Mouse (Mus musculus) right cerebral cortex, postnatal 36 days (tissue): Measurements from ENCODE around the gene Gm10277.

ENCODE experiments used
- DNase-seq, 2 experiments: peaks; one replicate each; pipeline ENCODE4 v3.0.0; 2022; ENCODE audit warnings: low spot score in 2 of 2, mixed read lengths in 1 of 2

Gene Gm10277

DNA sequence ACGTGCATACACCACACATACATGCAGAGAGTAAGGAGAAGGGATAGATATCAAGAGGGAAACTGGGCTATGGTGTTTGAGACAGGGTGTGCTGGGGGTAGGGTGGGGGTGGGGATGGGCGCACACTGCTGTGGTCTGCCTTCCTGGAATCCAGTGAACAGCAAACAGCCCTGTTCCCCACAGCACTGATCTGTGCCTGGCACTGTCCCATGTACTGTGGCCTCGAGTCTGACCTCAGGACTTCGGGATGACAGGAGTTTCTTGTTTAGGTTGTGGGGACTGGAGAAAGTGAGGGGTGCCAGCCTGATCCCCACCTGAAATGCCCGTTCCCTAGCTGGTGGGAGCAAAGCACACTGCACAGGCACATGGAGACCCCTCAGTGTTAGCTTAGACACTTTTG lies at the start of gene Gm10277:
Gene Gm10277 (minus strand): TSS at position 41 of the 400 bp plus-strand sequence.
- no peak for DNase-seq

DNA sequence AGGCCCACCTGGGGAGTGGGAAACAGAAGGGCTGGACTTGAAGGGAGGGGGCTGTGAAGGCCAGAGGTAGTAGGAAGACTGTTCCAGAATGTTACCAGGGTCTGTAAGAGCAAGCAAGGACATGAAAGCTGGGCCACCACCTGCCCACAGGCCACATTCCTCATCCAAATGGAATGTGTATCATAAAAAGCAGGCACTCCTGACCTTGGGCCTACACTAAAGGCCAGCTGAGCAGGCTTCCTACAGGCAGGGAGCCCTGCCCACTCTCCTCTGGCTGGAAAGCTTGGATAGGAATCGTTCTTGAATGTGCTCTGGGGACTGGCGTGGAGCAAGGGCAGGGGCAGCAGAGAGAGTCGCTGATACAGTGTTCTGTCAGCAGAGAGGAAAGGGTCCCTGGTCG lies 49.2 kb upstream of the Gm10277 start:
- DNase-seq: no peak

DNA sequence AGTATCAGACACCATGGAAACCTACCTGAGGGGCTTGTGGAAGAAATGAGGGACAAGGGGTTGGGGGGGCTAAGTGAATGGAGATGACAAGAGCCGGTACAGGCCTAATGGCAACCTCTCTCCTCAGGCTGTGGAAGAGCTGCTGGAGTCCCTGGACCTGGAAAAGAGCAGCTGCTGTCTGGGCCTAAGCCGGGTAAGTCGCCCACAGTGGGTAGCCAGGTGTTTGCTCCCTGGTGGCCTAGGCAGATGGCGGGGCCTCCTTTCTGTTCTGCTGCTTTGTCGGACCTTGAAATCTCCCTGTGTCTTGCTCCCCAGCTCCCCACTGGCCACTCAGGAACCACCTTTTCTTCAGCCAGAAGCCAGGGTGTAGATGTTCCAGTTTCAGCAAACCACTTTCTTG lies 48.7 kb upstream of the Gm10277 start:
- DNase-seq: no peak

DNA sequence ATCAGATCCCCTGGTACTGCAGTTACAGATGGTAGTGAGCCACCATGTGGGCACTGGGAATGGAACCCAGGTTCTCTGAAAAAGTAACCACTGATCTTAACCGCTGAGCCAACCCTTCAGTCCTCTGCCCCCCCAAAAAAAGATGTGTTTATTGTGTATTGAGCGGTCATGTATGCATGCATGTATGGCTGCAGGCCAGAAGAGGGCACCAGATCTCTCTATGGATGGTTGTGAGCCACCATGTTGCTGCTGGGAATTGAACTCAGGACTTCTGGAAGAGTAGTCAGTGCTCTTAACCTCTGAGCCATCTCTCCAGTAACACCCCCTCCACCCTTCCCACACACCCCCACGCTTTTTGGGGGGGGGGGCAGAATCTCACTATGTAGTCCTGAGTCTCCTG lies 47.6 kb upstream of the Gm10277 start:
- no peak for DNase-seq

DNA sequence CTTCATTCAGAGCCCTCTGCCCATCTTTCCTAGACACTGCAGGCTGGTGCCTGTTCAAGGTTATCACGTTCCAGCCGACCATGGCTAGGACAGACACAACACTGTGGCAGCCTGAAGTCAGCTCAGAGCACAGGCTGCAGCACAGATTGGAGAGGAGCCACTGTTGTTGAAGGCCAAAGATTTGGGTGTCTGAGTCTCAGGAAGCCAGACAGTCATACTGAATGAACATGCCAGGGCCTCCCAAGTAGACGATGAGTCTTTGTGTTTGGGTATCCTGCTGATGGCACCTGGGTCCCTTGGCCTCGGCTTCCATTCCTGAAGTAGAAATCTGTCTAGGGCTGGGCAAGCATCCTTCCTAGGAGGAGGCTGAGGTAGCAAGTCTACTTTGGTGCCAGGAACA lies 45.0 kb upstream of the Gm10277 start:
- no peak for DNase-seq

DNA sequence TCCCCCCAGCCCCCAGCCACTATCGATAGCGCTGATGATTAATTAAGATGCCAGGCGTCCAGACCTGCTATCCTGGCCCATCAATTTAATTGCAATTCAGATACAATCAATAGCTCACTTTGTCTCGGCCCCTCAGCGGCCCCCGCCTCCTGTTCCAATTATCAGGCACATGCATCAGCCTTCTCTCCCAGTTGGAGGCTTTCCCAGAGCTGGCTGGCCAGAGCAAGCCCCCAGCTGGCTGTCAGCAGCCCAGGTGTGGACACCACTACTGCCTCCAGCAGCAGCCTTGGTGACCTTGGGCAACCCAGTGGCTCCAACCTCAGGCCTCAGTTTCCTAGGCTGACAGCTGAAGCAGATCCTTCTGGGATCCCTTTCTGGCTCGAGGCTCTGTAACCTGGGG lies 43.3 kb upstream of the Gm10277 start:
- no peak for DNase-seq

DNA sequence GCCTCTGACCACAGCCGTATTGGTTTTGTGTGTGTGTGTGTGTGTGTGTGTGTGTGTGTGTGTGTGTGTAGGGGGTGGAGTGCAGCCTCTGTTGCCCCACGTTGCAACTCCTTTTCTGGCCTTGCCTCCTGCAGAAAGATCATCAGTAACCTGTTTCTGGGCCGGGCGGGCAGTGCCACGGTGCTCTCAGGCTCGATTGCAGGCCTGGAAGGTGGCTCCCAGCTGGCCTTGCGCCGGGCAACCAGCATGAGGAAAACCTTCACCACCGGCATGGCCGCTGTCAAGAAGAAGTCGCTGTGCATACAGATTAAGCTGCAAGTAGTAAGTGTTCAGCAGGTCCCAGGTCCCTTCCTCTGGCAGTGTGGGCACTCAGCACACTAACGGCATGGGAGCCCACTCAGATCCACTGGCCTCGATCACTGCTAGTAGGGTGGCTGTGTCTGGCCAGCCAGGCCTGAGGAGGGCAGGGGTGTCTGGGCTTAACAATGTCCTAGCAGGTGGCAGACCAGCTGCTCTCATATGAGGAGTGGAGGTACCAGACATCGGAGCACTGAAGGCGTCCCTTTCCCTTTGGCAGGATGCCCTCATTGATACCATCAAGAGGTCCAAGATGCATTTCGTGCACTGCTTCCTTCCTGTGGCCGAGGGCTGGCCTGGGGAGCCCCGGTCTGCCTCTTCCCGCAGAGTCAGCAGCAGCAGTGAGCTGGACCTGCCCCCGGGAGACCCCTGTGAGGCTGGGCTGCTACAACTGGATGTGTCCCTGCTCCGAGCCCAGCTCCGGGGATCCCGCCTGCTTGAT lies 41.7 kb upstream of the Gm10277 start:
- no peak for DNase-seq

DNA sequence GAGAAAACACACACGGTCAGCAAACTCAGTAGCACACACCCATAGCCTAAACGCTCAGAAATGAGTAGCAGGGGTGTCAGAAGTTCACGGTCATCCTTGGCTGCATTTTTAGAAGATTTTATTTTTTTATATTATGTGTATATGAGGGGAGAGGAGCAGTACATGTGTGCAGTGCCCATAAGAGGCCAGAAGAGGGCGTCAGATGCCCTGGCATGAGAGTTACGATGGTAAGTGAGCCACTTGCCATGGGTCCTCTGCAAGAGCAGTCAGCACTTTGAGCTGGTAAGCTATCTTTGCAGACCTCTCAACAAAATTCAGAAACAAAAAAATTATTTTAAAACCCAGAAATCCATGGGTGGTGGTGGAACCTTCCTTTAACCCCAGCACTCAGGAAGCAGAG lies 40.6 kb upstream of the Gm10277 start:
- no peak for DNase-seq

DNA sequence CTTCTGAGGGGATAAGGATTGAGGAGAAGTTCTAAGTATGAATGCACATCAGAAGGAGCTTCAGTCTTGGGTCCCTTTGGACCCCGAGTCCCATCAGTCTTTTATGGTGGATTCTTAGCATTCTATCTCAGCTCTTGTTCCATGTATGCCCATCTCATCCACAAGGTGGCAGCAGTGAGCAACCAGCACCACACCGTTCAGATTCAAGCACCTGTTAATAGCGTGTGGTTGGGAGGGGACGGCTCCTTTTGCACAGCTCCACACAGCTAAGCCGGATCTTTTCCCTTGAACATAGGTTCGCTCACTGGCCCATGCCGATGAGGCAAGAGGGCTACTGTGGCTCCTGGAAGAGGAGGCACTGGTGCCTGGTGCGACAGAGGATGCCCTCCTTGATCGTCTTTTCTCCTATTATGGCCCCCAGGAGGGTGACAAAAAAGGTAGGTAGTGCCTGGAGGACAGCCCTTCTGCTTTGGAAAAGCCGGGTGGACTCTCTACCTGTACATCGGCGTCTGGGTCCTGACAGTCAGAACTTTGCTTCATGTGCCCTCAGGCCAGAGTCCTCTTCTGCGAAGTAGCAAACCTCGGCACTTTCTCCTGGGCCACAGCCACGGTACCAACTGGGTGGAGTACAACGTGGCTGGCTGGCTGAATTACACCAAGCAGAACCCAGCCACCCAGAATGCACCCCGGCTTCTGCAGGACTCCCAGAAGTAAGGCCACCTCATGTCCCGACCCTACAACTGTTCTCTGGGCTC lies 39.9 kb upstream of the Gm10277 start:
- peak; percentile 58 to 59 for DNase-seq

DNA sequence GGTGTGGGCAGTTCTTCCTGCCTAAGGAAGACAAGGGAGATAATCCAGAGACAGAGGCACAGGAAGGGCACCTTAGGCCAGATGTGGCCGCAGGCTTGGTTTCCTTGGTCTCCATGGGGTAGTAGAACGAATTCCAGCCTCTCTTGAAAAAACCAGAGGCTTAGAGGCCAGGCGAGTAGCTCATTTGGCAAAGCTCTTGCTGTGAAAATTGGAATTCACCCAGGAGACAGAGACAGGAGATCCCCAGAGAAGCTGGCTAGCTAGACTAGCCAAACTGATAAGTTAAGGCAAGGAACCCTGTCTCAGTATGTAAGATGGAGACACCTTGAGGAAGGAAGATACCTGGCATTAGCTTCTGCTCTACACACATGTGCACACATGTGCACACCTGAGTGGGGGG lies 38.8 kb upstream of the Gm10277 start:
- DNase-seq: no peak

DNA sequence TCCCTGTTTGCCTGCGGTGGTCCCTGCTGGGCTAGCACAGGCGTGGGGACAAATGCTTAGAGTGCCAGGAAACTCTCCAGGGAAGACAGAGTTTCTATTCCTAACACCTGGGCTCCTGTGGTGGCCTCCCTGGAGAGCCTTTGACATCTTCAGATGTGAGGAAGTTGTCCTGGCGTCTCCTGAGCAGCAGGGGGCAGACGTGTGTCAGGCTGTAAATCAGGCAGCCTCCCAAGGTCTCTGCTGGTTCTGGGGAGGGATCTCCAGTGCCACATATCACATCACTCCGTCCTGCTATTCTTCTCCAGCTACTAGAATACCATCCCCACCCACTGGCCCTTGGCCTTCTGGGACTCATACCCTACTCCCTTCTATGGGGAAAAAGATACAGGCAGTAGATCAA lies 38.3 kb upstream of the Gm10277 start:
- DNase-seq: peak; percentile 51 to 55

DNA sequence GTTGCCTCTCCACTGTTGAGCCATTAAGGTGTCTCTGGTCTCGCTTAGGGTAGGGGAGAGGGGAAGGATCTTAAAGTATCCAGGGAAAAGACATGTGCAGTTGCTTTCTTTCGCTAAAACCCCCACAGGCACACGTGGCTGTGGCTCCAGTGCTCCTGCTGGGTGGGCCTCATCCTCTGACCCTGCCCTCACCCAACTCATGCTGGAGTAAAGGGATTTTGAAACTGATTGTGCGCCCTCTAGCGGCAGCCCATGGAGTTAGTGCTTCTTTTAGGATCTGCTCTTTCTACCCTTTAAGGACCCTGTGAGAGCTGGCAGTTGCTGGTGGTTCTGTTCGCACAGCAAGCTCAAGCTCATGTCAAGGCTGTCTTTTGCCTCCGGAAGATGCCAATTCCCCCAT lies 35.2 kb upstream of the Gm10277 start:
- no peak for DNase-seq

DNA sequence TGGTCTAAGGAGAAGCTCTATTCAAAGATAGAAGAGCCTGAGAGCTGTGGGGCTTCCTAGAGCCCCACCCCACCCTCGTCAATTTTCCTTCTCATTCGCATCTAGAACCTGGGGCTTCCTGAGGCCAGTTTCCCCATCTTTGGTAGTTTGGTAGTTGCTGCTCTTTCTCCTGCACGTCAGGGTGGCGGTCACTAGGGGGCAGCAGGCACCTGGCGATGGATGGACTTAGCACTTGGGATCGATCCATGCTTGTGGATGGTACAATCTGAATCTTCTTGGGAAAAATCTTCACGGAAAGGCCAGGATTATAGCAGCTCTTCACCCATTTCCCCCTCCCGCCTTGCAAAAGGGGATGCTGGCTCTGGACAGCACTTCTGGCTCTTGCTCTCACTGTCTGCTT lies 34.1 kb upstream of the Gm10277 start:
- DNase-seq: no peak

DNA sequence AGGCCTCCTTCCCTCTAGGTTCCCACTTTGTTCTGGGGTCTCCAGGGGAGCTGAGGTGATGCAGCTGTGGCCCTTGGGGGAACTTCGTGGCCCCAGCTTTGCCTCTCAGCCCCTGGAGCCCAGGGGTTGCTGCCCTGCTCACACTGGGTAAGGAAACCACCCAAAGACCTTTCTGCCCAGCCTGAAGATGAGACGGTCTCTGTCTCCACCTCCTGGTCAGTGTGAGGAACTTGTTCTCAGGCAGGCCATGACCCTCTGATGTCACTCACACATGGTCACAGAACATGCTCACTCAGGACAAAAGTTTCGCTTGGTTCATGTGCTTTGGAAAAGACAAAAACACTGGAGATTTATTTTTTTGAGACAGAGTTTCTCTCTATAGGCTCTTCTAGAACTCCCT lies 28.5 kb upstream of the Gm10277 start:
- no peak for DNase-seq

DNA sequence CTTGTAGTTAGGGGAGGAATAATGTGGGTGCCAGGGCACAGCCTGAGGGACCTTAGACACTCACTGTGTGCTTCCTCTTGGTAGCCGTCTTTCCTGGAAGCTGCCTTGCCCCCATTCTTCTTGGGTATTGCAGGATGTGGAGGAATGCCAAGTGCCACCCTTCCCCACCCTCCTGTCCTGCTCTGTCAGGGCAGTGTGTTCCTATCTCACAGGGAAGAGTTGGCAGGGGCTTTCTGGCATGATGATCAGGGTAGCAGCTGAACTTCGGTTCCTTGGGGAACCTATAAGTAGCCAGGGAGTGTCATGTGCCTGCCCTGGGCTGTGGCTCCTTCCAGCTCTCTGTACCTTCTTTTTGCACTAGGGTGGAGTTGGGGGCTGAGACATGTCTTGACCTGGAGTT lies 26.4 kb upstream of the Gm10277 start:
- no peak for DNase-seq

DNA sequence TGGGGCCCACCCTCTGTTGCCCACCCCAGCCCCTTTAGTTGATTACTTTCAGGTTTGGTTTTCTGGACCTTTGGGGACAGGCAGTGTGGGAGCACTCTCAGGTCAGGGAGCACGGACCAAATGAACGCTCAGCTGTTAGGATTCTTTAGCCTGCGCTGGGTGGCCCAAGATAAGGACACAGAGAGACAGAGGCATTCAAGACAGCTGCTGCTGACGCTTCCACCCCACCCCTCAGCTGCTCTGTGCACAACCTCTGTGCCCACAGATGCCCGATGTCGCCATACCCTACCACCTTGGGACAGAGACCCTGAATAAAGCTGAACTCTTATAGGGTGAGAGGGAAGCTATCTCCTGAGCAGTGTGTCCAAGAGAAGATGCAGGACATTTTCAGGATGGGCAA lies 22.5 kb upstream of the Gm10277 start:
- DNase-seq: no peak

DNA sequence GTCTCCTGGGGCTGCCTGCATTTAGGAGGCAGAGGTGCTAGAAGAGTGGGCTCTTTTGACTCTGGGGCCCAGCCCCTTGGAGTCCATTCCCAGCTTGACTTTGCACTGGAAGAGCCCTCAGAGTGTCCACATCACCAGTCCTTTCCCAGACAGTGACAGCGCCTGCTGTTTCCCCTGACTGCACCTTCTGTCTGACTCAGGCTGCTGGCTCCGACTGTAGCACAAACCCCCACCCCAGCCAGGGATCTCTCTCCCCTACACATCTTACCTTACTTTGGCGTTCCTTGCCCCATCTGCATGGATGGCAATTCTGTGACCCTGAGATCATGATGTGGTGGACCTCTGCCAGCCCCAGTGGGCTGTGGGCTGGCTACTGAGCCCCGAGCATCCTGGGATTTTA lies 21.7 kb upstream of the Gm10277 start:
- no peak for DNase-seq

DNA sequence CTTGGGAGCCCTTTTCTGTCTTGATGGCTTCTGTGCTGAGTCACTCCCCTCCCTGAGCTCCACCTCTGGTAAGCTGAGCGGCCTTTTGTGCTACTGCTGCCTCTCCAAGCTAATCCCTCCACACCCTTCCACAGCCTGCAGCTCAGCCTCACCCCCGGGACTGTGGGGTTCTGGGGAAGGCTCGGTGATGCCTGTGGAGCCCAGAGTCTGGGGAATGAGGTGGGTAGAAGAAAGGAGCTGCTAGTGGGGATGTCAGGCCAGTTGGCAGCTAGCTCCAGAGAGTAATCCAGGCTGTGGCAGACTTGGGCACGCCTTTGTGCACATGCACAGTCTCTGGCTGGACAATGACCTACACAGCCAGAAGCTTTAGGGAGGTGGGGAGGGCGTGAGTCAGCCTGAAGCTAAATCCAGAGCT lies 20.5 kb upstream of the Gm10277 start:
- DNase-seq: no peak

DNA sequence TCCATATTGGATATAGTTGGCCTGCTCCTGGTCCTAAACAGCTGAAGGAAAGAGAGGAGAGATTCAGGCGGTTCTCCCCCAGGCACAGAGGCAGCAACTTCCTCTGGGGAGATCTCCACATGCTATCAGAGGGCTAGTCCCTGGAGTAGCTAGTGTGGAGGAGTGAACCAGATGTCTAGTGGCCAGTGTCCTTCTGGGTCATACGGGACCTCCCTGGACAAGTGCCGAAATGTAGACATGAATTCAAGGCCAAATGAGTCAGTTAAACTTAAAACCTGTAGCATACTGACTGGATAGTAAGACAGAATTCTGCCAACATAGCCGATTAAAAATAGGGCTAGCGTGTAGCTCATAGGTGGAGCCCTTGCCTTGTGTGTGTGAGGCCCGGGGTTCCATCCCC lies 19.3 kb upstream of the Gm10277 start:
- no peak for DNase-seq

DNA sequence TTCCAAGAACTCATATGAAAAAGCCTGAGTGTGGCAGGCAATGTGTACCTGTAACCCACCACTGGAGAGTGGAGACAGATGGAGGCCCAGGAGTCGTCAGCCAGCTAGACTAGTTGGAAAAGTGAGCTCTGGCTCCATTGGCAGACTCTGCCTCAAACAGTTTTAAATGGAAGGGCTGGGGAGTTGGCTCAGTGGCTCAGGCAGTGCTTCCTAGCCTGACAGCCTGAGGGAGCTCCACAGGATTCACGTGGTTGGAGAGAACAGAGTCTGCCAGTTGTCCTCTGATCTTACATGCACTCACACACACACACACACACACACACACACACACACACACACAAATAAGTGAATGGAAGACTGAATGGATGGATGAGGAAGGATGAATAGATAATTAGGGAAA lies 18.7 kb upstream of the Gm10277 start:
- DNase-seq: no peak

DNA sequence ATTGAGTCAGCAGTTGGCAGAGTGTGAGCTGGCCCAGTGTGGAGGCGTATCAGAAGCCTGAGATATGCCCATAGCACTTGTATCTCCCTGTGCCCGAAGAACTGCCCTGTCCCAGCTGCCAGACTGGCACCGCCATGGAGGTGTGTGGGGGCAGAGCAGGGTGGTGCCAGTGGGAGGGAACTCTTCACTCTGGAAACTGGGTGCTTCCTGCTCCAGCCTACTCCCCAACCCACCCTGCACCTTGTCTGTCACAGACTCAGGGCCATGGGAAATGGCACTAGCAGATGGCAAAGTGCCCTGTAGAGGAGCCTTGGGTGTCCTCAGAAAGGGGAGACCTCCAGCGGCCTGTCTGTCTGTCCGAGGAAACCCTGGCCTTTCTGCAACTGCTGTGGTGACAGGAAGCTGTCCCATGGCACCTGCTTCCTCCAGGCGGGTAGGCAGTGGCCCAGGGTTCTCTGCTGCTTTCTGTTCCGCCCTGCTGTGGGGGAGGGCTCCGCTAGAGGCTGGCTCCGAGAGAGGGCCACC lies 14.9 kb upstream of the Gm10277 start:
- no peak for DNase-seq

DNA sequence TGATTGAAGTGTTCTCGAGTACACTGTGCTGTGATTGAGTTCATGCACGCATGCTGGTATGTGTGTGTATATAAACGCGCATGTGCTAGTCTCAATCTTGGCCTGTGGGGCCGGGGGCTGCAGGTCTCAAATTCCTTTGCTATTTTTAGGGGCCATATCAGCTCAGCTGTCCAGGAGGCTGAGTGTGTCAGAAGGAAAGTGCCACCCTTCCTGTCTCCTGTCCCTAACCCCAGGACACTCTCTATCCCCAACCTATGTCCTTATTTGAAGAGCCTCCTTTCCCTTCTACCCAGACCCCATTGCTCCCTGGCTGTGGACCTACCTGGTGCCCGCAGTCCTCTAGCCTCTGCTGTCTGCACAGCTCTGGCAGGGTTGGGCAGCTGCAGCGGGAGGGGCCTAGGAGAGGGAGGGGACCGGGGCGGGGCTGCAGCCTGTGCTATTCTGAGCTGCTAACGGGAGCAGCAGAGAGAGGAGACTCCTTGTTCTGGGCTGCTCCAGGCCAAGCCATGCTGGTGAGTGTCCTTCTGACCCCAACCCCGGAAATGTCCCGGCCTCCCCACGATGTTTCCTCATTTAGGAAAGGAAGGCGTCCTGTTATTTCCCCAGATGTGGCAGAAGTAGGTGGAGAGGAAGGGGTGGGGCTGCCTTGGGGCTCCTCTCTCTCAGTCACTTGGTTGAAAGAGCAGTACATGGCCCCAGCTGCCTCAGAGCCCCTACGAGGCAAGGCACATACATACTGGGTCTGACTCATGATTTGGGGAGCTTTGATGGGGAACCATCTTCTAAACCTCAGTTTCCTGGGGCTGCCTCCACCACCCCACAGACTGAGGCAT lies 13.5 kb upstream of the Gm10277 start:
- DNase-seq: no peak
